Mouse (Mus musculus) midbrain, embryonic 12.5 days (tissue): ENCODE results near the gene Ccdc105. TPM values are rescaled to one million over a fixed set of nuclear protein-coding genes. Genes with fewer than 3 reads are reported as not detected.

Source experiments
- ATAC-seq: fragments of 200-750 bp; cut with Nextera tagmentation; 2 replicates; pipeline ENCODE4 v1.8.0; 2017; ENCODE audit warnings: low read depth, moderate TSS enrichment, moderate library complexity; ENCODE audit not compliant: low FRiP score
- H3K27ac ChIP-seq: fragments of 300-500 bp; sonication (generic); replicated peaks from 2 replicates; pipeline ENCODE4 v1.5.1; 2016; ENCODE audit warnings: mild to moderate bottlenecking
- H3K27me3 ChIP-seq: fragments of 300-500 bp; sonication (generic); 2 replicates; pipeline ENCODE4 v1.6.1; 2016; ENCODE audit warnings: mild to moderate bottlenecking
- H3K36me3 ChIP-seq: fragments of 300-500 bp; sonication (generic); 2 replicates; pipeline ENCODE4 v1.6.1; 2016
- H3K4me1 ChIP-seq: fragments of 300-500 bp; sonication (generic); 2 replicates; pipeline ENCODE4 v1.6.1; 2016
- H3K4me2 ChIP-seq: fragments of 300-500 bp; sonication (generic); replicated peaks from 2 replicates; pipeline ENCODE4 v1.6.1; 2016; ENCODE audit warnings: mild to moderate bottlenecking, moderate library complexity
- H3K4me3 ChIP-seq: fragments of 300-500 bp; sonication (generic); 2 replicates; pipeline ENCODE4 v1.5.1; 2016; ENCODE audit warnings: mild to moderate bottlenecking
- H3K9ac ChIP-seq: fragments of 300-500 bp; sonication (generic); replicated peaks from 2 replicates; pipeline ENCODE4 v1.6.1; 2016; ENCODE audit warnings: mild to moderate bottlenecking, moderate library complexity
- H3K9me3 ChIP-seq: fragments of 300-500 bp; sonication (generic); 2 replicates; pipeline ENCODE4 v1.6.1; 2016; ENCODE audit warnings: mild to moderate bottlenecking
- WGBS: fragments of 180-500 bp; shearing (Covaris S2); methylation state at CpG from one replicate; pipeline ENCODE4 v1.1.7; 2016; 5-methylcytosine and 5-hydroxymethylcytosine counted together
- polyA plus RNA-seq: library from polyadenylated mRNA; unstranded; fragments of >200 nt; fragmentation: Nextera tagmentation; extraction: Ambion mirVana; gene quantifications from 2 replicates; pipeline ENCODE4 v1.2.1, GENCODE M21; 2016

The Ccdc105 gene
- polyA plus RNA-seq, 1 experiment from 2014 or later, result 0.17 TPM

DNA sequence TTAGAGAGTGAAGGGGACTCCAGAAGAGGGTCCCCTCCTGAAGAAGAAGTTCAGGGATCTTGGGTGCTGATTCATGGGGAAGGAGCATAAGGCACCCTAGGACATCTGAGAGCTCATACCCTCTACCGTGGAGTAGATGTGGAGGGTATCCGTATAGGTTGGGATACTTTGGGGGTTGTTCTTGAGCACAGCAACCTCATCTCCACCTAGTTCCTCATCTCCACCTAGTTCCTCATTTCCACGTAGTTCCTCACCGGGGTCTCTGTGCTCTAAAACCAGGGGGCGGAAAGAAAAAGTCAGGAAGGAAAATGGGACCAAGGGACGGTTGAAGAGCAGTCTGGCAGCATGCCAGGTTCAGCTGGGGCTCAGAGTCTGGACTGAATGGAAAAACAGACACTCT, 38.7 kb downstream of the Ccdc105 start:
- no peak overlapping the region for H3K4me2 ChIP-seq
- no peaks in the 10 kb centered on the region for H3K9me3 ChIP-seq
- no peak overlapping the region for H3K4me3 ChIP-seq
- H3K9ac ChIP-seq, result no peak overlapping the region
- no peak for ATAC-seq
- H3K4me1 ChIP-seq, result no peaks in the 10 kb centered on the region
- no peaks in the 10 kb centered on the region for H3K27me3 ChIP-seq
- no peaks in the 10 kb centered on the region for H3K36me3 ChIP-seq
- 86% methylated on average over 6 of the region's 6 CpGs for WGBS
- no peak overlapping the region for H3K27ac ChIP-seq

DNA sequence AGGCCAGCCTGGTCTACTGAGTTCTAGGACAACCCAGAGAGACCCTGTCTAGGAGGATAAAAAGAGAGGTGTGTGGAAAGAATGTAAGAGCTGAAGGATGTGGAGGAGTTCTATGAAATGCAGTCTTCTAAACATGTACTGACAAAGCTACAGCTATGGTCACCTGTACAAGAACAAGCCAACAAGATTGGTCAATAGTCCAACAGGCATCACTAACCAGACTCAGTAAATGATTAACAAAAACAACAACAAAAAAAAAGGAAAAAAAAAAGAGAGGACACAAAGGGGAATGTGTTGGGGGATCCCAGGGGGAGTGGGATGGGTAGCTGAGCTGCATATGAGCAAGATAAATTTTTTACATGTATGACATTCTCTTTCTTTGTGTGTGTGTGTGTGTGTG, 42.2 kb downstream of the Ccdc105 start:
- no peak overlapping the region for H3K4me3 ChIP-seq
- no peaks in the 10 kb centered on the region for H3K9me3 ChIP-seq
- H3K27me3 ChIP-seq, result no peaks in the 10 kb centered on the region
- no peaks in the 10 kb centered on the region for H3K36me3 ChIP-seq
- H3K27ac ChIP-seq, result no peak overlapping the region
- no peak overlapping the region for H3K4me2 ChIP-seq
- H3K4me1 ChIP-seq, result no peaks in the 10 kb centered on the region
- no peak overlapping the region for H3K9ac ChIP-seq
- ATAC-seq, result no peak

DNA sequence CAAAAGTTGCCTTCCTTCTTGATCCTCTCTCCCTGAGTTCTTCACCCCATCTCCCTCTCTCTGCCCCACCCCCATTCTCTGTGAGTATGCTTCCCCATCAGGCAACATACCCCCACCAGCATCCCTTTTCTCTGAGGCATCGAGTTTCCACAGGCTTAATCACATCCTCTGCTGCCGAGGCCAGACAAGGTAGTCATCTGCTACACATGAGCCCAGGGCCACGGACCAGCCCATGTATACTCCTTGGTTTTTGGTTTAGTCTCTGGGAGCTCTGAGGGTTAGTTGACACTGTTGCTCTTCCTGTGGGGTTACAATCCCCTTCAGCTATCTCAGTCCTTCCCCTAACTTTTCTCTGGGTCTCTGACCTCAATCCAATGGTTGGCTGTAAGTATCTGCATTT, 52.0 kb downstream of the Ccdc105 start:
- no peak overlapping the region for H3K4me3 ChIP-seq
- no peak for ATAC-seq
- H3K9me3 ChIP-seq, result no peaks in the 10 kb centered on the region
- no peaks in the 10 kb centered on the region for H3K27me3 ChIP-seq
- H3K27ac ChIP-seq, result no peak overlapping the region
- H3K9ac ChIP-seq, result no peak overlapping the region
- no peaks in the 10 kb centered on the region for H3K4me1 ChIP-seq
- WGBS, result 60% methylated on average over 3 of the region's 3 CpGs
- no peak overlapping the region for H3K4me2 ChIP-seq
- H3K36me3 ChIP-seq, result no peaks in the 10 kb centered on the region

Other genes with a start within 250 kb of the Ccdc105 start
- gene Olfr1358, start 235.6 kb downstream of the Ccdc105 start, polyA plus RNA-seq, result not detected in 2 replicates
- 37.5 and 43.6 TPM in 2 replicates for gene Ilvbl, start 178.7 kb downstream of the Ccdc105 start, polyA plus RNA-seq
- 7.4 and 8.8 TPM in 2 replicates for gene Syde1, start 161.1 kb downstream of the Ccdc105 start, polyA plus RNA-seq
- gene Olfr1357, start 135.0 kb downstream of the Ccdc105 start, polyA plus RNA-seq, result not detected in 2 replicates
- gene Casp14, start 34.8 kb downstream of the Ccdc105 start, polyA plus RNA-seq, result not detected in 2 replicates
- 1.8 and 2.4 TPM in 2 replicates for gene Slc1a6, start 27.4 kb upstream of the Ccdc105 start, polyA plus RNA-seq
- gene Olfr1356, start 99.1 kb upstream of the Ccdc105 start, polyA plus RNA-seq, result not detected in 2 replicates
- not detected in 2 replicates for gene Olfr1355, start 122.5 kb upstream of the Ccdc105 start, polyA plus RNA-seq
- gene Olfr1354, start 160.1 kb upstream of the Ccdc105 start, polyA plus RNA-seq, result not detected in 2 replicates
- not detected in 2 replicates for gene Olfr8, start 197.6 kb upstream of the Ccdc105 start, polyA plus RNA-seq
- gene Olfr1353, start 210.2 kb upstream of the Ccdc105 start, polyA plus RNA-seq, result not detected in 2 replicates
- gene Olfr1352, start 228.0 kb upstream of the Ccdc105 start, polyA plus RNA-seq, result not detected in 2 replicates